Mouse (Mus musculus) lung, embryonic 16.5 days (tissue): ENCODE data around the gene Caskin2. TPM values are rescaled to one million over a fixed set of nuclear protein-coding genes. Genes with fewer than 3 reads are reported as not detected.

Experiments
- ATAC-seq: fragments of 200-750 bp; cut with Nextera tagmentation; 2 replicates; pipeline ENCODE4 v1.8.0; 2017; ENCODE audit warnings: low read depth, mild to moderate bottlenecking, moderate library complexity
- H3K27ac ChIP-seq: fragments of 300-500 bp; sonication (generic); 2 replicates; pipeline ENCODE4 v1.5.1; 2014; ENCODE audit warnings: mild to moderate bottlenecking, control low read depth, low read length
- H3K27me3 ChIP-seq: fragments of 300-500 bp; sonication (generic); 2 replicates; pipeline ENCODE4 v1.6.1; 2014; ENCODE audit warnings: low read depth, low read length, mixed read lengths; ENCODE audit not compliant: control insufficient read depth, insufficient read depth
- H3K36me3 ChIP-seq: fragments of 300-500 bp; sonication (generic); 2 replicates; pipeline ENCODE4 v1.6.1; 2014; ENCODE audit warnings: low read length; ENCODE audit not compliant: control insufficient read depth, insufficient read depth
- H3K4me1 ChIP-seq: fragments of 300-500 bp; sonication (generic); replicated peaks from 2 replicates; pipeline ENCODE4 v1.6.1; 2014; ENCODE audit warnings: low read length, mixed read lengths; ENCODE audit not compliant: control insufficient read depth, insufficient read depth
- H3K4me2 ChIP-seq: fragments of 300-500 bp; sonication (generic); 2 replicates; pipeline ENCODE4 v1.6.1; 2014; ENCODE audit warnings: low read depth, low read length, control low read depth
- H3K4me3 ChIP-seq: fragments of 300-500 bp; sonication (generic); 2 replicates; pipeline ENCODE4 v1.5.1; 2014; ENCODE audit warnings: mild to moderate bottlenecking, low read length, control low read depth
- H3K9ac ChIP-seq: fragments of 300-500 bp; sonication (generic); 2 replicates; pipeline ENCODE4 v1.6.1; 2014; ENCODE audit warnings: low read length, control low read depth
- H3K9me3 ChIP-seq: fragments of 300-500 bp; sonication (generic); 2 replicates; pipeline ENCODE4 v1.6.1; 2016; ENCODE audit warnings: low read length; ENCODE audit not compliant: control insufficient read depth
- WGBS: fragments of 180-500 bp; shearing (Covaris S2); extraction: QIAGEN DNeasy Blood & Tissue Kit; methylation state at CpG from one replicate; pipeline ENCODE4 v1.1.7; 2014; 5-methylcytosine and 5-hydroxymethylcytosine counted together
- polyA plus RNA-seq: library from polyadenylated mRNA; unstranded; fragments of >200 nt; fragmentation: Nextera tagmentation; extraction: Ambion mirVana; gene quantifications from 2 replicates; pipeline ENCODE4 v1.2.1, GENCODE M21; 2015

The Caskin2 gene
- polyA plus RNA-seq, 1 experiment from 2014 or later: 21.6 TPM

- no peaks in the 10 kb centered on the region for H3K27me3 ChIP-seq
- no peaks in the 10 kb centered on the region for H3K36me3 ChIP-seq
- no peak overlapping the region for H3K4me3 ChIP-seq
- H3K27ac ChIP-seq: peak overlapping the region; percentile 95
- peak overlapping the region; percentile 48; the same call in 1 of the 2 replicates for H3K9ac ChIP-seq
- 11% methylated on average over 8 of the region's 8 CpGs for WGBS
- peaks cover 70% of the 10 kb centered on the region for H3K4me1 ChIP-seq
- H3K4me2 ChIP-seq: peak overlapping the region; percentile 15
- ATAC-seq: peak; percentile 65
- H3K9me3 ChIP-seq: no peaks in the 10 kb centered on the region
These were observed 19.6 kb upstream of the Caskin2 start for GRCm38 (mm10) chr11:115833021-115833513.

- peaks cover 64% of the 10 kb centered on the region for H3K4me1 ChIP-seq
These were observed 19.1 kb upstream of the Caskin2 start for GRCm38 (mm10) chr11:115832523-115832922.

GRCm38 (mm10) chr11:115832064-115832463, 18.6 kb upstream of the Caskin2 start:
- Histone ChIP-seq H3K4me1 (peaks cover 67% of the 10 kb centered on the region), H3K9ac (no peak overlapping the region), H3K4me2 (peak overlapping the region; percentile 15; the same call in 1 of the 2 replicates)

More at GRCm38 (mm10) chr11:115832523-115832922, 19.1 kb upstream of the Caskin2 start:
- peak overlapping the region; percentile 95 for H3K27ac ChIP-seq
- ATAC-seq: peak; percentile 31; the same call in 1 of the 2 replicates
- 12% methylated on average over 8 of the region's 8 CpGs for WGBS
- H3K9me3 ChIP-seq: no peaks in the 10 kb centered on the region
- peak overlapping the region; percentile 15 for H3K4me2 ChIP-seq
- H3K27me3 ChIP-seq: no peaks in the 10 kb centered on the region
- no peaks in the 10 kb centered on the region for H3K36me3 ChIP-seq
- H3K9ac ChIP-seq: peak overlapping the region; percentile 48; the same call in 1 of the 2 replicates
- H3K4me3 ChIP-seq: no peak overlapping the region

GRCm38 (mm10) chr11:115831518-115831917, 18.1 kb upstream of the Caskin2 start:
- no peaks in the 10 kb centered on the region for H3K27me3 ChIP-seq
- no peak overlapping the region for H3K4me2 ChIP-seq
- H3K9me3 ChIP-seq: no peaks in the 10 kb centered on the region
- no peak overlapping the region for H3K4me3 ChIP-seq
- ATAC-seq: no peak
- H3K9ac ChIP-seq: peak overlapping the region; percentile 32; the same call in 1 of the 2 replicates
- no peaks in the 10 kb centered on the region for H3K36me3 ChIP-seq
- peaks cover 71% of the 10 kb centered on the region for H3K4me1 ChIP-seq
- WGBS: 30% methylated on average over 3 of the region's 3 CpGs
- H3K27ac ChIP-seq: peak overlapping the region; percentile 95

More at GRCm38 (mm10) chr11:115832064-115832463, 18.6 kb upstream of the Caskin2 start:
- no peaks in the 10 kb centered on the region for H3K27me3 ChIP-seq
- H3K27ac ChIP-seq: peak overlapping the region; percentile 95
- no peak overlapping the region for H3K4me3 ChIP-seq
- 48% methylated on average over 6 of the region's 6 CpGs for WGBS
- H3K9me3 ChIP-seq: no peaks in the 10 kb centered on the region
- no peaks in the 10 kb centered on the region for H3K36me3 ChIP-seq
- ATAC-seq: no peak

- Histone ChIP-seq H3K4me2 (0 out of 2 replicates have a peak overlapping the region, but pooled peaks have one; percentile 24), H3K36me3 (no peaks in the 10 kb centered on the region), H3K27me3 (peaks cover 3% of the 10 kb centered on the region; the same call in 1 of the 2 replicates), H3K9me3 (no peaks in the 10 kb centered on the region), H3K4me1 (peaks cover 66% of the 10 kb centered on the region), H3K9ac (no peak overlapping the region), H3K27ac (peak overlapping the region; percentile 95), H3K4me3 (no peak overlapping the region)
- WGBS: 27% methylated on average over 25 of the region's 25 CpGs
- ATAC-seq: no peak
These were observed 17.3 kb upstream of the Caskin2 start for GRCm38 (mm10) chr11:115830550-115831325.

- Histone ChIP-seq H3K27ac (no peak overlapping the region), H3K4me1 (peaks cover 60% of the 10 kb centered on the region), H3K36me3 (no peaks in the 10 kb centered on the region), H3K4me3 (no peak overlapping the region), H3K4me2 (no peak overlapping the region), H3K9ac (no peak overlapping the region), H3K27me3 (peaks cover 9% of the 10 kb centered on the region; the same call in 1 of the 2 replicates), H3K9me3 (no peaks in the 10 kb centered on the region)
- WGBS: 46% methylated on average over 4 of the region's 4 CpGs
- ATAC-seq: no peak
These were observed 15.6 kb upstream of the Caskin2 start for GRCm38 (mm10) chr11:115829036-115829435.

GRCm38 (mm10) chr11:115827624-115828023, 14.2 kb upstream of the Caskin2 start:
- Histone ChIP-seq H3K4me3 (no peak overlapping the region), H3K36me3 (no peaks in the 10 kb centered on the region), H3K4me1 (peaks cover 51% of the 10 kb centered on the region), H3K27me3 (peaks cover 9% of the 10 kb centered on the region; the same call in 1 of the 2 replicates), H3K4me2 (peak overlapping the region; percentile 26; the same call in 1 of the 2 replicates), H3K9me3 (no peaks in the 10 kb centered on the region), H3K9ac (no peak overlapping the region; the same call in 1 of the 2 replicates), H3K27ac (peak overlapping the region; percentile 78)
- WGBS: 53% methylated on average over 6 of the region's 6 CpGs
- no peak for ATAC-seq

- H3K36me3 ChIP-seq: peaks cover 7% of the 10 kb centered on the region
- peak overlapping the region; percentile 26 for H3K4me2 ChIP-seq
- peaks cover 9% of the 10 kb centered on the region; the same call in 1 of the 2 replicates for H3K27me3 ChIP-seq
- peak overlapping the region; percentile 44; the same call in 1 of the 2 replicates for H3K9ac ChIP-seq
- H3K27ac ChIP-seq: peak overlapping the region; percentile 78
- H3K4me3 ChIP-seq: 0 out of 2 replicates have a peak overlapping the region, but pooled peaks have one; percentile 1
- WGBS: 54% methylated on average over 5 of the region's 5 CpGs
- no peaks in the 10 kb centered on the region for H3K9me3 ChIP-seq
- peaks cover 40% of the 10 kb centered on the region for H3K4me1 ChIP-seq
- no peak for ATAC-seq
These were observed 13.0 kb upstream of the Caskin2 start for GRCm38 (mm10) chr11:115826487-115826886.

GRCm38 (mm10) chr11:115824813-115825212, 11.4 kb upstream of the Caskin2 start:
- Histone ChIP-seq H3K27ac (peak overlapping the region; percentile 81), H3K36me3 (peaks cover 19% of the 10 kb centered on the region), H3K4me1 (peaks cover 24% of the 10 kb centered on the region), H3K4me3 (peak overlapping the region; percentile 65), H3K9me3 (no peaks in the 10 kb centered on the region), H3K27me3 (peaks cover 9% of the 10 kb centered on the region; the same call in 1 of the 2 replicates), H3K9ac (peak overlapping the region; percentile 70), H3K4me2 (peak overlapping the region; percentile 86)
- WGBS: 12% methylated on average over 11 of the region's 11 CpGs
- no peak for ATAC-seq
